Mouse (Mus musculus) testis, postnatal 10 days (tissue): ENCODE data around the gene Tex52.
A peak's percentile ranks its signal among the peaks of the same experiment; 100 is the strongest.
"Not testable (repeated sequence)": the region's sequence is repeated elsewhere in the genome, so short reads cannot be mapped to it uniquely, and the experiment has no call there.

ENCODE experiments used
- DNase-seq: peaks from one replicate; pipeline ENCODE4 v3.0.0; 2021; ENCODE audit warnings: low spot score

Gene Tex52

GRCm38 (mm10) chr6:128380594-128381167 lies 5.4 kb downstream of the Tex52 start:
- DNase-seq = not testable (repeated sequence)

- DNase-seq = no peak
Observed at GRCm38 (mm10) chr6:128381254-128381653, 6.0 kb downstream of the Tex52 start.

DNA sequence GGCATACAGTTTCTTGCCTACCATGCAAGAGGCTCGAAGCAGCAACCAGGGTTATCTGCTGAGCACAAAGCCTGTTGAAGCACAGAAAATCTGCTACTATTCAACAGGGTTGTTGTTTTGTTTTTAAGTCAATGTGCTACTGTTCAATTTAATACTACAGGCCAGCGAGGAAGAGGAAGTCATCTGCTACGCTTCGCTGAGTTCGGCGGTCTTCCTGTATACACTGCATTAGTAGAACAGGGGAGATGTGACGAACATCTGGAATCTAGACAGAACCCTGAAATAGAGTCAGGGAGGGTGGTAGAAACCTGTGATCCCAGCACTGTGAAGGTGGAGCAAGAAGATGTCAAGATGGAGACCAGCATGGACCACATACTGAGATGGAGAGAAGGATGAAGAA lies 8.5 kb downstream of the Tex52 start:
- DNase-seq = no peak

- DNase-seq = no peak
Observed at GRCm38 (mm10) chr6:128385026-128385425, 9.8 kb downstream of the Tex52 start.

- DNase-seq = no peak
Observed at GRCm38 (mm10) chr6:128389185-128389584, 13.9 kb downstream of the Tex52 start.

DNA sequence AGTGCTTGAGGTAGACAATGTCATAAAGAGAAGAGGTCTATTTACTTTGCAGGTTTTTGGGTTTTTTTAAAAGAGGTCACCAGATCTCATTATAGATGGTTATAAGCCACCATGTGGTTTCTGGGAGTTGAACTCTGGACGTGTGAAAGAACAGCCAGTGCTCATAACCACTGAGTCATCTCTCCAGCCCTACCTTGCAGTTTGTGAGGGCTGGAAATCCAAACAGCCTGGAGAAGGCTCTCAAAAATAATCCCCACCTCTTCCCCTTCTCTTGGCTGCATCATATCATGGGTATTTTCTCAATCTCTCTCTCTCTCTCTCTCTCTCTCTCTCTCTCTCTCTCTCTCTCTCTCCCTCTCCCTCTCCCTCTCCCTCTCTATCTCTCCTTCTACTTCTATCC lies 15.4 kb downstream of the Tex52 start:
- no peak for DNase-seq

GRCm38 (mm10) chr6:128397574-128398261 lies 22.5 kb downstream of the Tex52 start:
- no peak for DNase-seq

DNA sequence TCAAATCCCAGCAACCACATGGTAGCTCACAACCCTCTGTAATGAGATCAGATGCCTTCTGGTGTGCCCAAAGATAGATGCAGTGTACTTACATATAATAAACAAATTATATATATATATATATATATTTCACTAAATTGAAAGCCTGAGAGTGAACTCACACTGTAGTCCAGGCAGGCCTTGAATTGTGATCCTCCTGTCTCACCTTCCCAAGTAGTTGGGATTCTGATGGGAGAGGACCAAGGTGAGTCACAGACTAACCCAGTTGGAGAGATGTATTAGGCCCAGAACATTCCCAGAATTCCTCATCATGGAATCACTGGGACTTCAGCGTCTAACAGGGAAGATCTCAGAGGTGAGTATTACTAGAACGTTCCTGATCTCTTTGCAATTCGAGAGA lies 23.7 kb downstream of the Tex52 start, which contains the start of gene Nrip2:
Gene Nrip2 (plus strand): TSS at position 301 of the 400 bp plus-strand sequence.
- no peak for DNase-seq

GRCm38 (mm10) chr6:128399421-128400185 lies 24.3 kb downstream of the Tex52 start:
- DNase-seq = peak; percentile 84

DNA sequence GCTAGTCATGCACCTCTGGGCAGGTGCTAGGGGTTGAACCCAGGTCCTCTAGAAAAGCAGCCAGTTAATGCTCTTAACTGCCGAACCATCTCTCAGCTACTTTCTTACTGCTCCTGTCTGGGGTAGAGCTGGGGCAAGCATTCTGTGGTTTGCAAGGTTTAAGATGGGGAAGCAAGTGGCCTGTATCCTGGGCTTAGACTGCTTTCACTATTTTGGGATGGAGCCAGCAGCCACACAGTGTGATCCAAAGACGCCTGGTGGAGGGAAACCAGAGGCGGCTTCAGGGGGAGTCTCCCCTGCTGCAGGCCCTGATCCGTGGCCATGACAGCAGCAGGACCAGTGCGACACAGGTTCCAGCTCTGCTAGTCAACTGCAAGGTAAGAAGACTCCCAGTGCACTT lies 29.5 kb downstream of the Tex52 start:
- no peak for DNase-seq

DNA sequence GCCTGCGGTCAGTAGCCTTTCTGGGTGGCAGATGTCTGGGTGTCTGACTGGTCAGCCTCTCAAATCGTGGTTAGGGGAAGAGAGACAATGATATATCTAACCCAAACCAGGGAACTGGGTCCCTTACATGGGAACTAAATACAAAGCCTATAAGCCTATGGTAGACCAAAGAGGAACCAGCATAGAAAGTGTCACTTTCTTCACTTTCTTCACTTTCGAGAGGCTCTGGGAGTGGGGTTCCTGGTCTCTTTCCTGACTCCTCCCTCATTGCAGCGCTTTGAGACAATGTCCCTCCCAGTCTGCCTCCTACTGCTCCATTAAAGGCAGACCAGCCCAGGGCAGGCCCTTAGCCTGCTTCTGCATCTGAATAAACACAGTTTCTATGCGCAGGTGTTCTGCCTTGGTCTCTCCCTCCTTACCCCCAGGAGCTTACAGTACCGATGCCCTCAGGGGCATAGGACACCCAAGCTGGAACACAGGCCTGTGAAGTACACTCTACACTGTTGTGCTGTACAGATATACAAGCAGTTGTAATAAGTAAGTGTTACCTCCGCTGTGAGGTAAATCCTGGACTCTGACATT lies 33.4 kb downstream of the Tex52 start:
- DNase-seq = no peak

DNA sequence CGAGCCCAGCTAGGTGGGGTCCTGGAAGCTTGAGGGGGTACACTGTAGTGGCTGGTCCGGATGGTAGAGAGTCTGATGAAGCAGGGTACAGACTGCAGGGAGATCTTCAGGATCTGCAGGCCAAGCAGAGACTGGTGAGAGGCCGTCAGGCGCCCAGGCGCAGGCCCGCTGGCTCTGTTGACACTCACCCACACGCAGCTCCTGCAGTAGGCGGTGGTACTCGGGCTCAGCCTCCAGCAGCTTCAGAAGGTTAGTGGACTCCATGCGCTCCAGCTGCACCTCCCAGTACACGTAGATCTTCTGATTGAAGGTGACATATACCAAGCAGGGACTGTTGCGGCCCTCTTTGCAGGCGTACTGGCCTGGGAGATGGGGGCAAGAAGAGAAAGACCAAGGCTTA lies 35.0 kb downstream of the Tex52 start:
- no peak for DNase-seq

DNA sequence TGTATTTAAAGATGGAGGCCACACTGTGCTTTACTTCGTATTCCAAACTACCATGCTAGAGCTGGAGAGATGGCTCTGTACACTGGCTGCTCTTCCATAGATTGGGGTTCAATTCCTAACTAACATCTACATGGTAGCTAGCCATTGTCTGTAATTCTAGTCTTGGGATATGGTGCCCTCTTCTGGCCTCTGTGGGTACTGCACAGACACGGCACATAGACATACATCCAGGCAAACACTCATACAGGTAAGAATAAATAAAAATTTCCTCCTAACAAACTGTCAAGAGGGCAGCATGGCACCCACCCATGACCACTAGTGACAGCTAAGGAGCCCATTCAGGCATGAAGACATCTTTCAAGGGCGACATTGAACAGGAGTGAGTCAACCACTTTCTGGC lies 35.9 kb downstream of the Tex52 start:
- peak; percentile 89 for DNase-seq

DNA sequence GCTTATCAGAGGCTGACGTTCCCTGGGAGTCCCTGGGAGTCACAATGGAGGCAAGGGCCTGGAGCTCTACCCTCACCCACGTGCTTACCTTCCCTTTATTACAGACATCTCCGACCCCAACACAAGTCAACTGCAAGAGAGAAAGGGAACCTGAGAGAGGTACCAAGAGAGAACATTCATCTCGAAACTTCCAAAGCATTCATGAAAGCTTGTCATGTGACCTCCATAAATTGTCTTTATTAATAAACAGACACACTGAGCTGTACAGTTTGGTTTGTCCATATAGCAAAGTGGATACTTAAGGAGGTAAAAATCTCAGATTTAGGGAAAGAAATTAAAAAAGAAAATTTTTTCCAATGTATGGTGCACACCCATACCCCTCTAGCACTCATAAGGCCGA lies 40.9 kb downstream of the Tex52 start:
- DNase-seq = no peak

- no peak for DNase-seq
Observed at GRCm38 (mm10) chr6:128418076-128418475, 42.8 kb downstream of the Tex52 start.

- no peak for DNase-seq
Observed at GRCm38 (mm10) chr6:128421036-128421435, 45.8 kb downstream of the Tex52 start.

DNA sequence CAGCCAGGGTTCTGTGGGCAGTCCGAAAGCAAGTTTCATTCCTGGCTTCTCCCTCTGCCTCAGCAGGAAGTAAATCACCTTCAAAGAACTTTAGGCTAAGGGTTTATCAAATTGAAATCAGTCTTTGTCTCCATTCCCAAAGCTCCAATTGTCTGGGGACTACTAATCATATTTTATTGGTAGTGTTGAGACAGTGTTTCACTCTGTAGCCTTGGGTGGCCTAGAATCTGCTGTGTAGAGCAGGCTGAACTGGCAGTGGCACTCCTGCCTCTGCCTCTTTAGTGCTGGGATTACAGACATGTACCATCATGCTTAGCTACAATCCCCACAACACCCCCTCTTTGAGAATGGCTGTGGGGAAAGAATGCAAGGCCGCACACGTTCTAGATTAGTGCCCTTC lies 46.2 kb downstream of the Tex52 start:
- no peak for DNase-seq

GRCm38 (mm10) chr6:128423496-128424268 lies 48.4 kb downstream of the Tex52 start:
- DNase-seq = no peak

- DNase-seq = peak; percentile 96
Observed at GRCm38 (mm10) chr6:128424269-128425019, 49.2 kb downstream of the Tex52 start, which contains the start of gene Itfg2. TSS of gene Itfg2 (minus strand) at chr6:128424931.

DNA sequence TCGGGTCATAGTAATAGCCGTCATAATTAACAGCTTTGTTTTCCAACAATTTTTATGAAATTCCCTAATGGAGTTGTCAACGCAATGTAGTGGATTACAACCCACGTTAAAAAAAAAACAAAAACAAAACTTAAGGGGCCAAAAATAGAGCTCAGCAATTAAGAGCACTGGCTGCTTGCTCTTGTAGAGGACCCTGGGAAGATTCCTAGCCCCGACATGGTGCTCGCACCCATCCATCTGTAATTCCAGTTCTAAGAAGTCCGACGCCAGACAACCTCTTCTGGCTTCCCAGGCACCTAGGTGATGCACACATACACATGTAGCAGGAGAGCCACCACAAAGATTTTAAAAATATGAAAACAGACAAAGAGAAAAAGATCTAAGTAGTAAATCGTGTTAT lies 49.8 kb downstream of the Tex52 start:
- no peak for DNase-seq

- DNase-seq = no peak
Observed at GRCm38 (mm10) chr6:128427571-128427970, 52.3 kb downstream of the Tex52 start.
